Mouse (Mus musculus) spleen, adult 2 months (tissue): ENCODE results near the gene Rif1.

Experiments
- CTCF ChIP-seq: fragments of 200-500 bp; IDR thresholded peaks from 2 replicates; pipeline ENCODE4 v1.5.1; 2011; ENCODE audit warnings: mild to moderate bottlenecking, inconsistent platforms; ENCODE audit not compliant: insufficient read depth, insufficient read length, insufficient replicate concordance; ENCODE audit errors: extremely low read depth
- POLR2A ChIP-seq: fragments of 200-500 bp; IDR thresholded peaks from 2 replicates; pipeline ENCODE4 v1.6.1; 2011; ENCODE audit warnings: low read depth, low read length, inconsistent platforms

GRCm38 (mm10) chr2:52057099-52057498 is 15.5 kb upstream of the Rif1 start:
- TF ChIP-seq CTCF (no peak), POLR2A (no peak)
